Mouse (Mus musculus): ENCODE measurements around the gene Plcd3. TPM values are rescaled to one million over a fixed set of nuclear protein-coding genes. Genes with fewer than 3 reads are reported as not detected.
A peak's percentile ranks its signal among the peaks of the same experiment; 100 is the strongest.

Plcd3 gene
- polyA plus RNA-seq, 1 experiment from 2014 or later = 0.31 TPM

DNA sequence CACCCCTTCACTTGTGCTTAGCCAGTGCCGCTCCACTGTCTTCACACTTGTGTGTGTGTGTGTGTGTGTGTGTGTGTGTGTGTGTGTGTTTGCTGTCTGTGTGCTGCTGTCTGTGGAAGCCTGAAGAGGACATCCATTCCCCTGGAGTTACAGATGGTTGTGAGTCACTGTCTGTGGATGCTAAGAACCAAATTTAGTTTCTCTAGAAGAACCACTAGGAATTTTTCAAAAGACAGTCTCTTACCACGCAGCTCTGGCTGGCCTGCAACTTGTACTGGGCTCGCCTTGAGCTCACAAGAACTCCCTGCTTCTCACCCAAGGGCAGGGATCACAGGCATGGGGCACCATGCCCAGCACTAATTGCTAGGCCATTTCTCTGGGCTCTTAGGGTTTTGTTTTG is 68.4 kb downstream of the Plcd3 start:
- peaks cover 48% of the 10 kb centered on the region for H3K4me1 ChIP-seq (replicated peaks)
- ATAC-seq (ENCODE audit: insufficient read depth) = no peak
- 76% methylated on average over 3 of the region's 3 CpGs for WGBS (ENCODE audit: insufficient replicate concordance)
- peaks cover 34% of the 10 kb centered on the region for H3K36me3 ChIP-seq (replicated peaks)
- no peak overlapping the region for H3K4me2 ChIP-seq
- H3K9ac ChIP-seq = no peak overlapping the region
- H3K9me3 ChIP-seq (replicated peaks) = no peaks in the 10 kb centered on the region
- H3K27me3 ChIP-seq = no peaks in the 10 kb centered on the region
- no peak overlapping the region for H3K27ac ChIP-seq (replicated peaks)
- H3K4me3 ChIP-seq (replicated peaks) = no peak overlapping the region

DNA sequence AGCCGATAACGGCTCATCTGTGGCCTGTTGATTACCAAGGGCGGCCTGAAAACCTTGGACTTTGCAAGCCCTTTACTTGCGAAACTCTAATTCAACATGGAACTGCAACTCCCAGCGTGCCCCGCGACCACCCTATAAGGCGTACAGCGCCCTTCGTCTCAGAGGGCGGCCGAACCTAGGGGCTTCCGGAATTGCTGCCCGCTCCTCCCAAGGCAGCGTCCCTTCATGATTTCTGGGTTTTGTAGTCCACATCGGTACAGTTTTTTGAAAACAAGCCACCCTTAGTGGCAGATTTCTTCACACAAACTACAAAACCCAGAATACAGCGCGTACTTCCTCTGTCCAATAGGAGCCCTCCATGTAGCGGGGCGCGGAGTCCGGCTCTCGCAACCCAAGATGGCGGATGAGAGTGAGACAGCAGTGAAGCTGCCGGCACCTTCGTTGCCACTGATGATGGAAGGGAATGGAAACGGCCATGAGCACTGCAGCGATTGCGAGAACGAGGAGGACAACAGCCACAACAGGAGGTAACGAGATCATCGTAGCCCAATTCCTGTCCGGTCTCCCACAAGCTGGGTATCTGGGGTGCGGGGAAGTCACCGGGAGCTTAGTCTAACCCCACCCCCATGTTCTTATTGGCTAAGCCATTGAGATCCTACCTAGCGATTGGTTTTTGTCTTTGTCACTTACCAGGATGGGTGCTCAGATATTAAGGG is 73.1 kb downstream of the Plcd3 start, which contains the start of the genes Nmt1 and Dcakd:
Gene Nmt1 (plus strand): TSS at position 15 of the 716 bp plus-strand sequence.
Gene Dcakd (minus strand): TSS at position 158 of the 716 bp plus-strand sequence.
- peak within 1 kb of the TSS; percentile 72 for H3K4me3 ChIP-seq (replicated peaks)
- H3K27me3 ChIP-seq = no peaks in the 10 kb centered on the region
- peak within 1 kb of the TSS; percentile 75 for H3K4me2 ChIP-seq
- peaks cover 33% of the 10 kb centered on the region for H3K36me3 ChIP-seq (replicated peaks)
- peak within 1 kb of the TSS; percentile 92 for H3K27ac ChIP-seq (replicated peaks)
- peaks cover 51% of the 10 kb centered on the region for H3K4me1 ChIP-seq (replicated peaks)
- peak; percentile 97 for ATAC-seq (ENCODE audit: insufficient read depth)
- H3K9ac ChIP-seq = peak within 1 kb of the TSS; percentile 73
- no peaks in the 10 kb centered on the region for H3K9me3 ChIP-seq (replicated peaks)
- under 1% methylated on average over 36 of the region's 36 CpGs for WGBS (ENCODE audit: insufficient replicate concordance)

DNA sequence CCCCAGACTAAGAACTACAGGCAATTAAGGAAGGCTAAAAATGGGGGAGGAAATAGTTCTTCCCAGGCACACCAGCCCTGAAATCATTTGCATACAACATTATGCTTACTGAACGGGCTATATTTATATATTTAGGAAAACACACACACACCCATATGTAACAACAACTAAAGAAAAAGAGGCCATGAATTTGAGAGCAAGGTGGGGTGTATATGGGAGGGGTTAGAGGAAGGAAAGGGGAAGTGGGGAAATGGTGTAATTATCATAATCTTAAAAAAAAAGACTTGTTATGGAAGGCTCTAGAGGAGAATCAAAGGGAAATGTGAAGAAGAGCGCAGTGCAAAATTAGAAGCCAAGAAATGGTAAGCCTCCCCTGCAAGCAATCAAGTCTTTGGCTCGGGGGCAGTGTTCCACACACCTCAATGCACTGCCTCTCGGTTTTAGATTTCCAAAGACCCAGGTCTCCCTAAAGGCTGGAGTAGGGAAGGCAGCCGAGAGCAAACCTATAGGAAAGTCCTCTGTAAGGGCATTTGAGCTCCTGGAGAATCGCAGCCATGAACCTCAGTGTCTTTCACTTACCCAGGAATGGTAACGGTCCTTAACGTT is 73.8 kb downstream of the Plcd3 start:
- Histone ChIP-seq H3K27ac (replicated peaks) (peak overlapping the region; percentile 92), H3K9ac (peak overlapping the region; percentile 73), H3K4me2 (peak overlapping the region; percentile 75), H3K4me3 (replicated peaks) (peak overlapping the region; percentile 72), H3K9me3 (replicated peaks) (no peaks in the 10 kb centered on the region), H3K27me3 (no peaks in the 10 kb centered on the region), H3K4me1 (replicated peaks) (peaks cover 45% of the 10 kb centered on the region), H3K36me3 (replicated peaks) (peaks cover 38% of the 10 kb centered on the region)
- 5% methylated on average over 8 of the region's 8 CpGs for WGBS (ENCODE audit: insufficient replicate concordance)
- no peak; the same call in 1 of the 2 replicates for ATAC-seq (ENCODE audit: insufficient read depth)

DNA sequence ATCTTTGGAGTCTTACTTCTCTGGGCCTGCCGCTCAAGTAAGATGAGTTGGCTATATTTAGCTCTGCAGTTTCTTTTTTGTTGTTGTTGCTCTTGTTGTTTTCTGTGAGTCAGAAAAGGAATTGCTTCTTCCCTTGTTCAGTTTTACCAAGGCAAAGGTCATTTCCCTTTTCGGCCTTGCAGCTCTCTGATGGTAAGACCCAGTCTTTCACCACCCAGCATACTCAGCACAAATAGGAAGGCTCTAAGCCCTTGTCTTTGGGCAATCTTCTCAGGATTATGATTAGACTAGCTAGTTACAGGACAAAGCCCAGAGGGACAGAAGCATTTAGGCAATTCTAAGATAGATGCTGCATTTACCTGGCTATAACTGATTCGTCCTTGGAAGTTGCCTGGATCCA is 74.6 kb downstream of the Plcd3 start:
- no peak for ATAC-seq (ENCODE audit: insufficient read depth)
- H3K4me2 ChIP-seq = peak overlapping the region; percentile 75
- peak overlapping the region; percentile 92 for H3K27ac ChIP-seq (replicated peaks)
- no peaks in the 10 kb centered on the region for H3K27me3 ChIP-seq
- peaks cover 38% of the 10 kb centered on the region for H3K4me1 ChIP-seq (replicated peaks)
- H3K9ac ChIP-seq = peak overlapping the region; percentile 73
- H3K4me3 ChIP-seq (replicated peaks) = peak overlapping the region; percentile 72
- H3K9me3 ChIP-seq (replicated peaks) = no peaks in the 10 kb centered on the region
- peaks cover 38% of the 10 kb centered on the region for H3K36me3 ChIP-seq (replicated peaks)
- WGBS (ENCODE audit: insufficient replicate concordance) = 66% methylated on average over 3 of the region's 3 CpGs

DNA sequence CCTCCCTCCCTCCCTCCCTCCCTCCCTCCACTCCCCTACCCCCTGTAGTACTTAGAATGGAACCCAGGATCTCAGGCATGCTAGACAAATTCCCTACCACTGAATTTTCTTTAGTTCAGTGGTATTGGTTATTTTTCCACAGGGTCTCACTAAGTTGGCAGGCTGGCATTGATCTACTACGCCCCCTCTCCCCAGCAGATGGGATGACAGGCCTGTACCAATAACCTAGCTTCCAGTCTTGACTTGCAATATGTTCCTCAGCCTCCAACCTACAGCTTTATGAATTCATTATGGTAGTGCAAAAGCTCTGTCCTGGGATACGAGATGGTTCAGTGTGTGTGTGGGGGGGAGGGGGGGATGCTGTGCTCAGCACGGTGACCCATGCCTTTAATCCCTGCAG is 77.5 kb downstream of the Plcd3 start:
- Histone ChIP-seq H3K4me1 (replicated peaks) (peaks cover 15% of the 10 kb centered on the region), H3K9me3 (replicated peaks) (no peaks in the 10 kb centered on the region), H3K27me3 (no peaks in the 10 kb centered on the region), H3K9ac (no peak overlapping the region), H3K27ac (replicated peaks) (no peak overlapping the region), H3K4me2 (no peak overlapping the region), H3K4me3 (replicated peaks) (no peak overlapping the region), H3K36me3 (replicated peaks) (peaks cover 42% of the 10 kb centered on the region)
- ATAC-seq (ENCODE audit: insufficient read depth) = no peak
- WGBS (ENCODE audit: insufficient replicate concordance) = 81% methylated on average over 3 of the region's 3 CpGs

DNA sequence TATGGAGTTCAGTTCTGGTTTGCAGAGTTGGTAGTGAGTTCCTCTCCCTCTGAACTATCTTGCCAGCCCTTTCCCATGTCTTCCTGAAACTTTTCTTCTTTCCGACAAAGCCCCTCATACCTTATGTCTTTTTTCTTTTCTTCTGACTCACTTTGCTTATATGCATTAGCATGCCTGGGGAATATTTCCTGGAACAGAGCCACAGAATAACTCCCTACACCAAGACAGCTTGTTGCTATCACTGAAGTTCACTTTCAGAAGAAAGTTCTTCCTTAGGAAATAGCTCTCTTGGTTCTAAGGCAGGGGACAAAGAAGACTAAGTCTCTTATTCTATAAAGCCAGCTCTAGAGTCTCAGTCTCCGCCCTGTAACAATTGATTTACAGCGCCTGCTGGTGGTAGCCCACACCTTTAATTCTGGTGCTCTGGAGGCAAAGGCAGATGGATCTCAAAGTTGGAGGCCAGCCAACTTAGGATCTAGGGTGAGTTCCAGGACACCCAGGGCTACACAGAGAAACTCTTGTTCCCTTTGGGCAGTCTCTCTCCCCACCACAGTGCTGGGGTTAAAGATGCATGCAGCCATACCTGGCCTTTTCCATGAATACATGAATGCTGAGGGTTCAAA is 80.6 kb downstream of the Plcd3 start:
- Histone ChIP-seq H3K4me3 (replicated peaks) (no peak overlapping the region), H3K4me1 (replicated peaks) (peaks cover 23% of the 10 kb centered on the region), H3K9ac (no peak overlapping the region), H3K36me3 (replicated peaks) (peaks cover 34% of the 10 kb centered on the region), H3K9me3 (replicated peaks) (no peaks in the 10 kb centered on the region), H3K27me3 (no peaks in the 10 kb centered on the region), H3K4me2 (no peak overlapping the region), H3K27ac (replicated peaks) (no peak overlapping the region)
- WGBS (ENCODE audit: insufficient replicate concordance) = 69% methylated on average over 3 of the region's 3 CpGs
- ATAC-seq (ENCODE audit: insufficient read depth) = no peak

Other genes with a start within 250 kb of the Plcd3 start
- gene Eftud2, start 220.7 kb downstream of the Plcd3 start, polyA plus RNA-seq (2015; fragmentation: Nextera tagmentation; extraction: Ambion mirVana) = 106 and 113 TPM in 2 replicates
- gene Ccdc103, start 220.5 kb downstream of the Plcd3 start, polyA plus RNA-seq (2015; fragmentation: Nextera tagmentation; extraction: Ambion mirVana) = 1.0 and 1.1 TPM in 2 replicates
- 0.07 TPM in 1 of 2 replicates, not detected in the other for gene Fam187a, start 216.5 kb downstream of the Plcd3 start, polyA plus RNA-seq (2015; fragmentation: Nextera tagmentation; extraction: Ambion mirVana)
- gene Gfap, start 200.7 kb downstream of the Plcd3 start, polyA plus RNA-seq (2015; fragmentation: Nextera tagmentation; extraction: Ambion mirVana) = 8.5 and 9.4 TPM in 2 replicates
- gene Kif18b, start 176.5 kb downstream of the Plcd3 start, polyA plus RNA-seq (2015; fragmentation: Nextera tagmentation; extraction: Ambion mirVana) = 10.3 and 11.6 TPM in 2 replicates
- 0.08 TPM in 2 replicates for gene C1ql1, start 155.0 kb downstream of the Plcd3 start, polyA plus RNA-seq (2015; fragmentation: Nextera tagmentation; extraction: Ambion mirVana)
- 32.4 and 36.7 TPM in 2 replicates for gene Nmt1, start 73.5 kb downstream of the Plcd3 start, polyA plus RNA-seq (2015; fragmentation: Nextera tagmentation; extraction: Ambion mirVana)
- gene Dcakd, start 73.3 kb downstream of the Plcd3 start, polyA plus RNA-seq (2015; fragmentation: Nextera tagmentation; extraction: Ambion mirVana) = 28.7 and 30.0 TPM in 2 replicates
- gene Acbd4, start within 50 bp of the Plcd3 start, polyA plus RNA-seq (2015; fragmentation: Nextera tagmentation; extraction: Ambion mirVana) = 60.6 and 60.9 TPM in 2 replicates
- 1.8 and 1.9 TPM in 2 replicates for gene Hexim1, start 14.6 kb upstream of the Plcd3 start, polyA plus RNA-seq (2015; fragmentation: Nextera tagmentation; extraction: Ambion mirVana)
- gene Hexim2, start 30.8 kb upstream of the Plcd3 start, polyA plus RNA-seq (2015; fragmentation: Nextera tagmentation; extraction: Ambion mirVana) = 4.2 and 4.7 TPM in 2 replicates
- 5.7 and 6.2 TPM in 2 replicates for gene Fmnl1, start 69.4 kb upstream of the Plcd3 start, polyA plus RNA-seq (2015; fragmentation: Nextera tagmentation; extraction: Ambion mirVana)
- 0.08 TPM in 1 of 2 replicates, not detected in the other for gene 1700023F06Rik, start 106.9 kb upstream of the Plcd3 start, polyA plus RNA-seq (2015; fragmentation: Nextera tagmentation; extraction: Ambion mirVana)
- not detected in 2 replicates for gene Spata32, start 116.8 kb upstream of the Plcd3 start, polyA plus RNA-seq (2015; fragmentation: Nextera tagmentation; extraction: Ambion mirVana)
- gene Map3k14, start 165.8 kb upstream of the Plcd3 start, polyA plus RNA-seq (2015; fragmentation: Nextera tagmentation; extraction: Ambion mirVana) = 0.47 and 0.77 TPM in 2 replicates